23 mouse cellular contexts compared by ENCODE assay signal in genomic region chr16:24402801-24403200, GRCm38 (mm10). TPM values are rescaled to one million over a fixed set of nuclear protein-coding genes. Genes with fewer than 3 reads are reported as not detected.
A peak's percentile ranks its signal among the peaks of the same experiment; 100 is the strongest.
DNase-seq lines count a peak whose midpoint lies in the region; ATAC-seq and TF ChIP-seq lines count a peak whose summit lies in the region.
"Had no signal": no experiment of that assay in that cellular context is flagged by ENCODE, and none has a peak within 500 bp of the region (broad histone marks: within the 10 kb centered on the region; RNA-seq: fewer than 3 reads in every experiment).

No protein-coding gene starts in this region.

- TF ChIP-seq CTCF in kidney, postnatal 0 days (IDR thresholded peaks at IDR 0.05; ENCODE audit: low read depth), result no peak
- no peak for TF ChIP-seq CTCF in liver, adult 2 months (IDR thresholded peaks at IDR 0.05; ENCODE audit: low read depth, low read length)
- TF ChIP-seq CTCF in small intestine, adult 2 months (IDR thresholded peaks at IDR 0.05; ENCODE audit: extremely low read depth, insufficient read length, insufficient replicate concordance, low read depth, low read length), result no peak

- 88% methylated on average over 4 of the region's 4 CpGs for WGBS in kidney, postnatal 0 days
- WGBS in liver, adult 2 months, result 29% methylated on average over 4 of the region's 4 CpGs
- WGBS in small intestine, adult 2 months, result 66% methylated on average over 4 of the region's 4 CpGs

- H3K79me2 ChIP-seq in liver, adult 2 months (ENCODE audit: control insufficient read depth, insufficient read depth, low read length), result peaks cover 16% of the 10 kb centered on the region; the same call in 1 of the 2 replicates

- TF ChIP-seq POLR2A in liver, adult 2 months (IDR thresholded peaks at IDR 0.05; ENCODE audit: extremely low read depth, insufficient read depth, low read length), result no peak
- TF ChIP-seq POLR2A in small intestine, adult 2 months (IDR thresholded peaks at IDR 0.05; ENCODE audit: low read depth, low read length), result no peak

- peaks cover 20% of the 10 kb centered on the region for H3K4me1 ChIP-seq in kidney, postnatal 0 days (replicated peaks; ENCODE audit: insufficient read depth, low read length)
- peaks cover 42% of the 10 kb centered on the region for H3K4me1 ChIP-seq in liver, adult 2 months (ENCODE audit: control insufficient read depth, insufficient read depth, low read length)
- H3K4me1 ChIP-seq in small intestine, adult 2 months (ENCODE audit: control insufficient read depth, insufficient read depth, insufficient read length, low read length), result peaks cover 28% of the 10 kb centered on the region; the same call in 1 of the 2 replicates
- H3K4me1 ChIP-seq: forebrain, embryonic 13.5 days had no signal

- H3K4me2 ChIP-seq in kidney, postnatal 0 days (ENCODE audit: low read length), result no peak overlapping the region
- H3K4me2 ChIP-seq: embryonic facial prominence, embryonic 12.5 days; forebrain, embryonic 13.5 days; neural tube, embryonic 15.5 days had no signal

- peak; percentile 70 for DNase-seq in kidney, adult 11 months
- DNase-seq in kidney, adult 18-20 months, result no peak
- DNase-seq in kidney, postnatal 0 days (ENCODE audit: low spot score), result no peak
- peak; percentile 95 for DNase-seq in liver, adult 2 months (ENCODE audit: extremely low read depth, low read depth, low spot score)
- DNase-seq in lung, postnatal 10 days, result no peak
- DNase-seq in cerebellum, adult 11-12 months, result no peak
- no peak for DNase-seq in ovary, postnatal 36 days (ENCODE audit: low spot score)
- DNase-seq: adrenal gland, adult 2 months; B cell, adult 2 months; cerebellum, adult 9-11 months; gastrocnemius, postnatal 10 days; heart, adult 2 months; left cerebral cortex, postnatal 4 days; lung, postnatal 36 days; right cerebral cortex, postnatal 14 days had no signal

- H3K27ac ChIP-seq in kidney, postnatal 0 days, result no peak overlapping the region
- peak overlapping the region; percentile 76 for H3K27ac ChIP-seq in liver, adult 2 months (replicated peaks; ENCODE audit: insufficient read depth, low read depth, low read length)
- peak overlapping the region; percentile 80 for H3K27ac ChIP-seq in small intestine, adult 2 months (ENCODE audit: insufficient read depth, low read depth, low read length)
- H3K27ac ChIP-seq: embryonic facial prominence, embryonic 12.5 days; forebrain, embryonic 13.5 days; heart, adult 2 months; left cerebral cortex, adult 2 months; liver, embryonic 14.5 days; neural tube, embryonic 15.5 days had no signal

- H3K4me3 ChIP-seq in kidney, postnatal 0 days (replicated peaks; ENCODE audit: low read depth, low read length), result no peak overlapping the region
- no peak overlapping the region for H3K4me3 ChIP-seq in liver, adult 2 months (ENCODE audit: insufficient read depth, low read depth, low read length)
- no peak overlapping the region for H3K4me3 ChIP-seq in small intestine, adult 2 months (ENCODE audit: low read depth, low read length)
- H3K4me3 ChIP-seq: embryonic facial prominence, embryonic 12.5 days; erythroblast, embryonic 14.5 days; forebrain, embryonic 13.5 days; heart, adult 2 months; left cerebral cortex, adult 2 months; neural tube, embryonic 15.5 days had no signal

- H3K27me3 ChIP-seq in kidney, postnatal 0 days (ENCODE audit: insufficient read depth, low read length), result no peaks in the 10 kb centered on the region
- no peaks in the 10 kb centered on the region for H3K27me3 ChIP-seq in liver, adult 2 months (ENCODE audit: control insufficient read depth, insufficient read depth, low read length)
- H3K27me3 ChIP-seq in small intestine, adult 2 months (ENCODE audit: control insufficient read depth, insufficient read depth, low read length), result no peaks in the 10 kb centered on the region
- H3K27me3 ChIP-seq: embryonic facial prominence, embryonic 12.5 days; forebrain, embryonic 13.5 days; neural tube, embryonic 15.5 days had no signal

- no peak overlapping the region for H3K9ac ChIP-seq in kidney, postnatal 0 days (ENCODE audit: low read depth, low read length)
- no peak overlapping the region; the same call in 1 of the 2 replicates for H3K9ac ChIP-seq in liver, adult 2 months (ENCODE audit: low read depth, low read length)
- H3K9ac ChIP-seq: embryonic facial prominence, embryonic 12.5 days; forebrain, embryonic 13.5 days; liver, embryonic 14.5 days; neural tube, embryonic 15.5 days had no signal

- ATAC-seq in kidney, postnatal 0 days (replicated peaks; ENCODE audit: low FRiP score, low read depth), result 0 out of 2 replicates have a peak, but pooled peaks have one; percentile 65
- ATAC-seq: forebrain, embryonic 13.5 days; midbrain, embryonic 16.5 days had no signal

- H3K36me3 ChIP-seq in kidney, postnatal 0 days (ENCODE audit: insufficient read depth, low read length), result 0 out of 2 replicates have a peak, but pooled peaks cover 10% of the 10 kb centered on the region
- H3K36me3 ChIP-seq in liver, adult 2 months (ENCODE audit: control insufficient read depth, insufficient read depth, low read length), result no peaks in the 10 kb centered on the region
- no peaks in the 10 kb centered on the region for H3K36me3 ChIP-seq in small intestine, adult 2 months (ENCODE audit: control insufficient read depth, insufficient read depth, low read length)
- H3K36me3 ChIP-seq: neural tube, embryonic 15.5 days had no signal

- no peaks in the 10 kb centered on the region for H3K9me3 ChIP-seq in kidney, postnatal 0 days (replicated peaks; ENCODE audit: low read length)
- H3K9me3 ChIP-seq: neural tube, embryonic 15.5 days had no signal

RNA-seq across cellular contexts. Expression of gene Lpp, which starts 9.5 kb away (rescaled TPM):
- polyA plus RNA-seq in kidney, postnatal 0 days (2015; fragmentation: Nextera tagmentation; extraction: Ambion mirVana), result 32.9 and 39.5 TPM in 2 replicates
- 23.0 and 25.9 TPM in 2 replicates for total RNA-seq in liver, adult 2 months (2014; rRNA removed)
- polyA plus RNA-seq in liver, adult 2 months (2012; rRNA removed), result 7.5 and 11.4 TPM in 2 replicates
- polyA plus RNA-seq in small intestine, adult 2 months (2012; rRNA removed), result 14.2 and 23.6 TPM in 2 replicates
- polyA plus RNA-seq: erythroblast, embryonic 14.5 days had no signal

Comparison
In these comparisons a context has a peak if more than half of its experiments do, and no peak if none do; other contexts are left out.
1. DNase-seq: peak in kidney, adult 11 months (single experiment) and liver, adult 2 months (single experiment); none in kidney, adult 18-20 months (single experiment), kidney, postnatal 0 days (single experiment), lung, postnatal 10 days (single experiment), cerebellum, adult 11-12 months (single experiment) and ovary, postnatal 36 days (single experiment).